Comparison of ENCODE assay signal across 7 mouse cellular contexts in the genomic region with DNA sequence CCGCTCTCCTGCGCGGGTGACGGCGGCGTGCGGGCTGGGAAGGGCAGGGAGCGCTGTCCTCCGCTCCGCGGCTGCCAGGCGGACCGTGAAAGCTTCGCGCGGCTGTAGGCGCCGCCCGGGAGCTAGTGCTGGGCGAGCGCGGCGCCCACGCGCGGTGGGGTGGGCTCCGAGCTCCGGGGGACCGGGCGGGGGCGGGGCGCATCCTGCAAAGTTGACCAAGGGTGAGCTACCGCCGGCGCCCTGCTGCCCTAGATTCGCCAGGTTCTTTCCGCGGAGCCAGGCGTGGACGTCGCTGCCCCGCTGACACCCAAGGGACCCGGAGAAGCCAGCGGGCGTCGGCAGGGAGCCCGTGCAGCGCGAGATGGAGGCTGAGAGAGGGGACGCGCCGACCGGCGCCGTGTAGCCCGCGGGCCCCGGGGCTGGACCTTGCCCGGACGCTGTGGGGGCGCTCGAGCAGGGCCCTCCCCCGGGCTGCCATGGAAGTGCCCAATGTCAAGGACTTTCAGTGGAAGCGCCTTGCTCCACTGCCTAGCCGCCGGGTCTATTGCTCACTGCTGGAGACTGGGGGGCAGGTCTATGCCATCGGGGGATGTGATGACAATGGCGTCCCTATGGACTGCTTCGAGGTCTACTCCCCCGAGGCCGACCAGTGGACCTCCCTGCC. TPM values are rescaled to one million over a fixed set of nuclear protein-coding genes. Genes with fewer than 3 reads are reported as not detected.
A peak's percentile ranks its signal among the peaks of the same experiment; 100 is the strongest.
DNase-seq lines count a peak whose midpoint lies in the region; ATAC-seq and TF ChIP-seq lines count a peak whose summit lies in the region.

No protein-coding gene starts in this region.

- H3K36me3 ChIP-seq in heart, postnatal 0 days (replicated peaks; ENCODE audit: control insufficient read depth, insufficient read depth, low read length): no peaks in the 10 kb centered on the region
- no peaks in the 10 kb centered on the region for H3K36me3 ChIP-seq in midbrain, embryonic 12.5 days

- peak; percentile 62 for ATAC-seq in heart, postnatal 0 days (ENCODE audit: insufficient read depth, low read depth)
- peak; percentile 59 for ATAC-seq in midbrain, embryonic 12.5 days (ENCODE audit: low FRiP score, low read depth)
- ATAC-seq in erythroid progenitor cell, adult 5-6 weeks (replicated peaks; ENCODE audit: low FRiP score, poor library complexity, severe bottlenecking): no peak

- peak overlapping the region; percentile 93 for H3K4me2 ChIP-seq in heart, postnatal 0 days (ENCODE audit: low read depth, low read length)
- peak overlapping the region; percentile 99 for H3K4me2 ChIP-seq in midbrain, embryonic 12.5 days (replicated peaks)

- peak overlapping the region; percentile 37 for H3K9ac ChIP-seq in heart, postnatal 0 days (replicated peaks; ENCODE audit: low read depth, low read length)
- H3K9ac ChIP-seq in midbrain, embryonic 12.5 days (replicated peaks): peak overlapping the region; percentile 85

- no peaks in the 10 kb centered on the region for H3K9me3 ChIP-seq in heart, postnatal 0 days (replicated peaks; ENCODE audit: control insufficient read depth, low read length)
- H3K9me3 ChIP-seq in midbrain, embryonic 12.5 days: no peaks in the 10 kb centered on the region

- TF ChIP-seq CTCF in heart, postnatal 0 days (IDR thresholded peaks at IDR 0.05; ENCODE audit: low read depth): no peak

- H3K27ac ChIP-seq in heart, postnatal 0 days (ENCODE audit: low read depth): no peak overlapping the region
- peak overlapping the region; percentile 84 for H3K27ac ChIP-seq in midbrain, embryonic 12.5 days (replicated peaks)

- peak overlapping the region; percentile 60 for H3K4me3 ChIP-seq in heart, postnatal 0 days (ENCODE audit: low read depth, low read length)
- H3K4me3 ChIP-seq in midbrain, embryonic 12.5 days: peak overlapping the region; percentile 65

- peaks cover 16% of the 10 kb centered on the region for H3K4me1 ChIP-seq in heart, postnatal 0 days (ENCODE audit: control insufficient read depth, insufficient read depth)
- H3K4me1 ChIP-seq in midbrain, embryonic 12.5 days: peaks cover 44% of the 10 kb centered on the region

- no peak for TF ChIP-seq EP300 in heart, postnatal 0 days (IDR thresholded peaks at IDR 0.05; ENCODE audit: low read depth)

- 2% methylated on average over 57 of the region's 71 CpGs for WGBS in heart, postnatal 0 days
- under 1% methylated on average over 45 of the region's 71 CpGs for WGBS in midbrain, embryonic 12.5 days

- H3K27me3 ChIP-seq in heart, postnatal 0 days (ENCODE audit: control insufficient read depth, insufficient read depth, low read length): peaks cover 30% of the 10 kb centered on the region
- H3K27me3 ChIP-seq in midbrain, embryonic 12.5 days: peaks cover 46% of the 10 kb centered on the region

- peak; percentile 49 for DNase-seq in urinary bladder, postnatal 25 days (ENCODE audit: low spot score)
- DNase-seq in urinary bladder, postnatal 10 days (ENCODE audit: low spot score): no peak
- DNase-seq in cerebellum, postnatal 36 days: peak; percentile 48 to 54
- no peak for DNase-seq in heart, postnatal 0 days (ENCODE audit: low spot score)
- peak; percentile 54 to 77 for DNase-seq in kidney, postnatal 36 days

RNA-seq across cellular contexts. Expression of a gene that starts 0.5 kb away (rescaled TPM):
- total RNA-seq in heart, postnatal 0 days (2014; rRNA removed; ENCODE audit: low replicate concordance): 0.12 and 2.3 TPM in 2 replicates
- 0.68 and 0.95 TPM in 2 replicates for polyA plus RNA-seq in heart, postnatal 0 days (2015; fragmentation: Nextera tagmentation; extraction: Ambion mirVana)
- 5.2 and 5.4 TPM in 2 replicates for polyA plus RNA-seq in midbrain, embryonic 12.5 days (2016; fragmentation: Nextera tagmentation; extraction: Ambion mirVana)
- total RNA-seq in erythroid progenitor cell, adult 5-6 weeks (2015; ENCODE audit: low replicate concordance): not detected in 2 replicates
- total RNA-seq in erythroid progenitor cell, adult 5-6 weeks (2017; ENCODE audit: low replicate concordance): not detected in 2 replicates

RNA-seq across cellular contexts. Expression of a gene that starts 17.0 kb away (rescaled TPM):
- total RNA-seq in heart, postnatal 0 days (2014; rRNA removed; ENCODE audit: low replicate concordance): 0.76 and 2.6 TPM in 2 replicates
- 2.0 and 2.2 TPM in 2 replicates for polyA plus RNA-seq in heart, postnatal 0 days (2015; fragmentation: Nextera tagmentation; extraction: Ambion mirVana)
- 94.9 and 101 TPM in 2 replicates for polyA plus RNA-seq in midbrain, embryonic 12.5 days (2016; fragmentation: Nextera tagmentation; extraction: Ambion mirVana)
- 1.1 and 6.3 TPM in 2 replicates for total RNA-seq in erythroid progenitor cell, adult 5-6 weeks (2015; ENCODE audit: low replicate concordance)
- total RNA-seq in erythroid progenitor cell, adult 5-6 weeks (2017; ENCODE audit: low replicate concordance): 3.7 TPM in 1 of 2 replicates, not detected in the other

Comparison
In these comparisons a context has a peak if more than half of its experiments do, and no peak if none do; other contexts are left out.
1. DNase-seq: peak in urinary bladder, postnatal 25 days (single experiment), cerebellum, postnatal 36 days (2 of 2) and kidney, postnatal 36 days (2 of 2); none in urinary bladder, postnatal 10 days (single experiment) and heart, postnatal 0 days (single experiment).